8 mouse cellular contexts compared by ENCODE assay signal in genomic region chr3:108840000-108840715, GRCm38 (mm10). TPM values are rescaled to one million over a fixed set of nuclear protein-coding genes. Genes with fewer than 3 reads are reported as not detected.
DNase-seq lines count a peak whose midpoint lies in the region; ATAC-seq and TF ChIP-seq lines count a peak whose summit lies in the region.

TSS of gene Stxbp3 (minus strand) at chr3:108840526.

- peaks cover 7% of the 10 kb centered on the region; the same call in 1 of the 2 replicates for H3K36me3 ChIP-seq in hindbrain, embryonic 10.5 days
- H3K36me3 ChIP-seq in lung, postnatal 0 days (ENCODE audit: insufficient read depth, low read length) = no peaks in the 10 kb centered on the region

- peak; percentile 97 for TF ChIP-seq CTCF in lung, postnatal 0 days (IDR thresholded peaks at IDR 0.05)

- 1% methylated on average over 56 of the region's 56 CpGs for WGBS in hindbrain, embryonic 10.5 days
- under 1% methylated on average over 50 of the region's 56 CpGs for WGBS in lung, postnatal 0 days

- peaks cover 14% of the 10 kb centered on the region for H3K4me1 ChIP-seq in hindbrain, embryonic 10.5 days (replicated peaks)
- peaks cover 5% of the 10 kb centered on the region; the same call in 1 of the 2 replicates for H3K4me1 ChIP-seq in lung, postnatal 0 days (ENCODE audit: insufficient read depth, low read depth, low read length)

- peak within 1 kb of the TSS; percentile 72 for H3K9ac ChIP-seq in lung, postnatal 0 days (replicated peaks; ENCODE audit: low read depth)

- peak; percentile 95 for ATAC-seq in frontal cortex, adult (ENCODE audit: low TSS enrichment)
- ATAC-seq in lung, postnatal 0 days = peak; percentile 97

- peak within 1 kb of the TSS; percentile 66 for H3K4me2 ChIP-seq in lung, postnatal 0 days (replicated peaks; ENCODE audit: low read depth, low read length)

- no peak for TF ChIP-seq EP300 in lung, postnatal 0 days (IDR thresholded peaks at IDR 0.05)

- peak within 1 kb of the TSS; percentile 81 for H3K4me3 ChIP-seq in hindbrain, embryonic 10.5 days
- H3K4me3 ChIP-seq in lung, postnatal 0 days (ENCODE audit: low read depth, low read length) = peak within 1 kb of the TSS; percentile 75

- no peaks in the 10 kb centered on the region for H3K9me3 ChIP-seq in hindbrain, embryonic 10.5 days
- no peaks in the 10 kb centered on the region for H3K9me3 ChIP-seq in lung, postnatal 0 days (ENCODE audit: low read length)

- peak within 1 kb of the TSS; percentile 90 for H3K27ac ChIP-seq in hindbrain, embryonic 10.5 days
- H3K27ac ChIP-seq in lung, postnatal 0 days (ENCODE audit: low read length) = peak within 1 kb of the TSS; percentile 96

- no peaks in the 10 kb centered on the region for H3K27me3 ChIP-seq in hindbrain, embryonic 10.5 days (ENCODE audit: insufficient read depth, poor library complexity, severe bottlenecking)
- no peaks in the 10 kb centered on the region for H3K27me3 ChIP-seq in lung, postnatal 0 days (replicated peaks; ENCODE audit: insufficient read depth, low read length)

- DNase-seq in MN1 (ENCODE audit: low spot score) = peak; percentile 97
- DNase-seq in cerebellum, adult 9-10 months = peak; percentile 99
- peak; percentile 98 for DNase-seq in hindbrain, embryonic 10.5 days (ENCODE audit: low spot score)
- DNase-seq in layer of hippocampus, adult 9-11 months = peak; percentile 99
- peak; percentile 99 for DNase-seq in lung, postnatal 0 days (ENCODE audit: low spot score)
- peak; percentile 100 for DNase-seq in ovary, postnatal 14 days (ENCODE audit: low spot score)
- peak; percentile 99 for DNase-seq in thymus, postnatal 14 days

RNA-seq across cellular contexts. Expression of gene Stxbp3, which starts in this region (rescaled TPM):
- 18.9 and 26.1 TPM in 2 replicates for polyA plus RNA-seq in hindbrain, embryonic 10.5 days (2016; fragmentation: Nextera tagmentation; extraction: Ambion mirVana)
- 58.1 and 60.6 TPM in 2 replicates for polyA plus RNA-seq in lung, postnatal 0 days (2015; fragmentation: Nextera tagmentation; extraction: Ambion mirVana)

Comparison
In these comparisons a context has a peak if more than half of its experiments do, and no peak if none do; other contexts are left out.
1. Peak in every context shown above with its lines: DNase-seq, ATAC-seq, H3K4me3 ChIP-seq and H3K27ac ChIP-seq.